Mouse (Mus musculus) limb, embryonic 14.5 days (tissue): Measurements from ENCODE around the gene Pecam1. TPM values are rescaled to one million over a fixed set of nuclear protein-coding genes. Genes with fewer than 3 reads are reported as not detected.

Experiments used
- ATAC-seq: fragments of 200-750 bp; cut with Nextera tagmentation; 2 replicates; pipeline ENCODE4 v1.8.0; 2017; ENCODE audit warnings: low read depth, moderate number of reproducible peaks, moderate TSS enrichment; ENCODE audit not compliant: low FRiP score
- DNase-seq: peaks from one replicate; pipeline ENCODE4 v3.0.0-alpha.2; 2015; ENCODE audit warnings: low spot score
- H3K27ac ChIP-seq: fragments of 300-500 bp; sonication (generic); replicated peaks from 2 replicates; pipeline ENCODE4 v1.5.1; 2014; ENCODE audit warnings: low read depth, mild to moderate bottlenecking, low read length, moderate library complexity, mixed read lengths
- H3K27me3 ChIP-seq: fragments of 300-500 bp; sonication (generic); 2 replicates; pipeline ENCODE4 v1.6.1; 2014; ENCODE audit warnings: low read length, mixed read lengths; ENCODE audit not compliant: control insufficient read depth, insufficient read depth
- H3K36me3 ChIP-seq: fragments of 300-500 bp; sonication (generic); 2 replicates; pipeline ENCODE4 v1.6.1; 2014; ENCODE audit warnings: mild to moderate bottlenecking, low read length, moderate library complexity, mixed read lengths; ENCODE audit not compliant: control insufficient read depth, insufficient read depth
- H3K4me1 ChIP-seq: fragments of 300-500 bp; sonication (generic); 2 replicates; pipeline ENCODE4 v1.6.1; 2014; ENCODE audit warnings: antibody characterized with exemption, low read length, mixed read lengths; ENCODE audit not compliant: control insufficient read depth, insufficient read depth
- H3K4me2 ChIP-seq: fragments of 300-500 bp; sonication (generic); replicated peaks from 2 replicates; pipeline ENCODE4 v1.6.1; 2014; ENCODE audit warnings: low read depth, mild to moderate bottlenecking, low read length, moderate library complexity; ENCODE audit not compliant: severe bottlenecking
- H3K4me3 ChIP-seq: fragments of 300-500 bp; sonication (generic); replicated peaks from 2 replicates; pipeline ENCODE4 v1.5.1; 2014; ENCODE audit warnings: low read length
- H3K9ac ChIP-seq: fragments of 300-500 bp; sonication (generic); 2 replicates; pipeline ENCODE4 v1.6.1; 2014; ENCODE audit warnings: mild to moderate bottlenecking, low read depth, low read length, moderate library complexity; ENCODE audit not compliant: severe bottlenecking
- H3K9me3 ChIP-seq: fragments of 300-500 bp; sonication (generic); 2 replicates; pipeline ENCODE4 v1.6.1; 2016; ENCODE audit warnings: low read length; ENCODE audit not compliant: control insufficient read depth
- POLR2A ChIP-seq: fragments of 200-500 bp; IDR thresholded peaks from 2 replicates; pipeline ENCODE4 v1.8.0; 2012; ENCODE audit warnings: inconsistent platforms, mild to moderate bottlenecking, moderate library complexity, borderline replicate concordance; ENCODE audit not compliant: insufficient read depth, insufficient read length; ENCODE audit errors: extremely low read depth
- WGBS: fragments of 180-500 bp; shearing (Covaris S2); extraction: QIAGEN DNeasy Blood & Tissue Kit; methylation state at CpG from one replicate; pipeline ENCODE4 v1.1.7; 2014; 5-methylcytosine and 5-hydroxymethylcytosine counted together
- polyA plus RNA-seq, 2 experiments: library from polyadenylated mRNA; depleted of rRNA in 1 of 2; stranded (reverse) in 1 of 2; unstranded in 1 of 2; fragments of >200 nt; fragmentation: Nextera tagmentation in 1 of 2; extraction: Ambion mirVana in 1 of 2; gene quantifications; 2 replicates each; pipeline versions ENCODE4 v1.2.1 to v1.2.3; 2012 to 2014

Pecam1 gene
- polyA plus RNA-seq, 2 experiments = 39.0 to 44.2 TPM

GRCm38 (mm10) chr11:106778589-106779387 lies 28.4 kb upstream of the Pecam1 start:
- 2% methylated on average over 39 of the region's 39 CpGs for WGBS
- H3K36me3 ChIP-seq = peaks cover 66% of the 10 kb centered on the region

GRCm38 (mm10) chr11:106778132-106778531 lies 27.7 kb upstream of the Pecam1 start:
- Histone ChIP-seq H3K9ac (no peak overlapping the region), H3K27ac (no peak overlapping the region), H3K9me3 (no peaks in the 10 kb centered on the region), H3K27me3 (no peaks in the 10 kb centered on the region), H3K36me3 (peaks cover 66% of the 10 kb centered on the region), H3K4me3 (no peak overlapping the region), H3K4me1 (no peaks in the 10 kb centered on the region), H3K4me2 (peak overlapping the region; percentile 71)
- DNase-seq (no peak), ATAC-seq (no peak)
- no peak for TF ChIP-seq POLR2A
- WGBS = 91% methylated on average over 7 of the region's 7 CpGs

More at GRCm38 (mm10) chr11:106778589-106779387, 28.4 kb upstream of the Pecam1 start:
- DNase-seq (no peak), ATAC-seq (peak; percentile 76)
- Histone ChIP-seq H3K27me3 (no peaks in the 10 kb centered on the region), H3K4me2 (peak overlapping the region; percentile 71), H3K27ac (peak overlapping the region; percentile 97), H3K4me1 (no peaks in the 10 kb centered on the region), H3K9me3 (no peaks in the 10 kb centered on the region), H3K4me3 (peak overlapping the region; percentile 77), H3K9ac (peak overlapping the region; percentile 91)
- no peak for TF ChIP-seq POLR2A

GRCm38 (mm10) chr11:106777395-106777794 lies 27.0 kb upstream of the Pecam1 start:
- no peak for TF ChIP-seq POLR2A
- Histone ChIP-seq H3K27ac (no peak overlapping the region), H3K9ac (no peak overlapping the region), H3K9me3 (no peaks in the 10 kb centered on the region), H3K36me3 (peaks cover 66% of the 10 kb centered on the region), H3K4me1 (no peaks in the 10 kb centered on the region), H3K27me3 (no peaks in the 10 kb centered on the region), H3K4me3 (no peak overlapping the region), H3K4me2 (no peak overlapping the region)
- WGBS = 80% methylated on average over 3 of the region's 3 CpGs
- no peak for ATAC-seq
- DNase-seq = no peak

GRCm38 (mm10) chr11:106776960-106777359 lies 26.5 kb upstream of the Pecam1 start:
- Histone ChIP-seq H3K4me2 (no peak overlapping the region), H3K9ac (no peak overlapping the region), H3K36me3 (peaks cover 66% of the 10 kb centered on the region), H3K4me3 (no peak overlapping the region), H3K27ac (no peak overlapping the region), H3K4me1 (no peaks in the 10 kb centered on the region), H3K9me3 (no peaks in the 10 kb centered on the region), H3K27me3 (no peaks in the 10 kb centered on the region)
- no peak for DNase-seq
- WGBS = 93% methylated on average over 4 of the region's 4 CpGs
- ATAC-seq = no peak
- TF ChIP-seq POLR2A = no peak

GRCm38 (mm10) chr11:106773061-106773460 lies 22.6 kb upstream of the Pecam1 start:
- Histone ChIP-seq H3K27me3 (no peaks in the 10 kb centered on the region), H3K4me3 (no peak overlapping the region), H3K4me2 (no peak overlapping the region), H3K4me1 (no peaks in the 10 kb centered on the region), H3K9ac (no peak overlapping the region), H3K9me3 (0 out of 2 replicates have a peak, but pooled peaks cover 3% of the 10 kb centered on the region), H3K36me3 (peaks cover 74% of the 10 kb centered on the region), H3K27ac (no peak overlapping the region)
- no peak for TF ChIP-seq POLR2A
- ATAC-seq = no peak
- DNase-seq = no peak
- 92% methylated on average over 9 of the region's 9 CpGs for WGBS
